Mouse (Mus musculus) kidney, embryonic 14.5 days (tissue): ENCODE results near the gene Cacnb2. TPM values are rescaled to one million over a fixed set of nuclear protein-coding genes. Genes with fewer than 3 reads are reported as not detected.

ENCODE experiments used
- ATAC-seq: fragments of 200-750 bp; cut with Nextera tagmentation; 2 replicates; pipeline ENCODE4 v1.8.0; 2017; ENCODE audit warnings: moderate number of reproducible peaks, mild to moderate bottlenecking, moderate TSS enrichment, moderate library complexity; ENCODE audit not compliant: low FRiP score, low TSS enrichment
- H3K27ac ChIP-seq: fragments of 300-500 bp; sonication (generic); 2 replicates; pipeline ENCODE4 v1.5.1; 2014; ENCODE audit warnings: low read depth, mild to moderate bottlenecking, low read length, moderate library complexity, mixed read lengths
- H3K27me3 ChIP-seq: fragments of 300-500 bp; sonication (generic); 2 replicates; pipeline ENCODE4 v1.6.1; 2014; ENCODE audit warnings: mild to moderate bottlenecking, low read length; ENCODE audit not compliant: control insufficient read depth, insufficient read depth
- H3K36me3 ChIP-seq: fragments of 300-500 bp; sonication (generic); 2 replicates; pipeline ENCODE4 v1.6.1; 2014; ENCODE audit warnings: low read length, mixed read lengths; ENCODE audit not compliant: control insufficient read depth, insufficient read depth
- H3K4me1 ChIP-seq: fragments of 300-500 bp; sonication (generic); 2 replicates; pipeline ENCODE4 v1.6.1; 2014; ENCODE audit warnings: low read length, mixed read lengths; ENCODE audit not compliant: control insufficient read depth, insufficient read depth
- H3K4me2 ChIP-seq: fragments of 300-500 bp; sonication (generic); replicated peaks from 2 replicates; pipeline ENCODE4 v1.6.1; 2014; ENCODE audit warnings: low read depth, mild to moderate bottlenecking, low read length
- H3K4me3 ChIP-seq: fragments of 300-500 bp; sonication (generic); 2 replicates; pipeline ENCODE4 v1.5.1; 2014; ENCODE audit warnings: mild to moderate bottlenecking, low read length
- H3K9ac ChIP-seq: fragments of 300-500 bp; sonication (generic); 2 replicates; pipeline ENCODE4 v1.6.1; 2014; ENCODE audit warnings: low read depth, mild to moderate bottlenecking, low read length, moderate library complexity
- H3K9me3 ChIP-seq: fragments of 300-500 bp; sonication (generic); 2 replicates; pipeline ENCODE4 v1.6.1; 2016; ENCODE audit warnings: low read length; ENCODE audit not compliant: control insufficient read depth
- WGBS: fragments of 180-500 bp; shearing (Covaris S2); extraction: QIAGEN DNeasy Blood & Tissue Kit; methylation state at CpG from one replicate; pipeline ENCODE4 v1.1.7; 2014; 5-methylcytosine and 5-hydroxymethylcytosine counted together
- polyA plus RNA-seq: library from polyadenylated mRNA; unstranded; fragments of >200 nt; fragmentation: Nextera tagmentation; extraction: Ambion mirVana; gene quantifications from 2 replicates; pipeline ENCODE4 v1.2.1, GENCODE M21; 2014

Cacnb2 gene
- polyA plus RNA-seq, 1 experiment from 2014 or later = 1.7 TPM

DNA sequence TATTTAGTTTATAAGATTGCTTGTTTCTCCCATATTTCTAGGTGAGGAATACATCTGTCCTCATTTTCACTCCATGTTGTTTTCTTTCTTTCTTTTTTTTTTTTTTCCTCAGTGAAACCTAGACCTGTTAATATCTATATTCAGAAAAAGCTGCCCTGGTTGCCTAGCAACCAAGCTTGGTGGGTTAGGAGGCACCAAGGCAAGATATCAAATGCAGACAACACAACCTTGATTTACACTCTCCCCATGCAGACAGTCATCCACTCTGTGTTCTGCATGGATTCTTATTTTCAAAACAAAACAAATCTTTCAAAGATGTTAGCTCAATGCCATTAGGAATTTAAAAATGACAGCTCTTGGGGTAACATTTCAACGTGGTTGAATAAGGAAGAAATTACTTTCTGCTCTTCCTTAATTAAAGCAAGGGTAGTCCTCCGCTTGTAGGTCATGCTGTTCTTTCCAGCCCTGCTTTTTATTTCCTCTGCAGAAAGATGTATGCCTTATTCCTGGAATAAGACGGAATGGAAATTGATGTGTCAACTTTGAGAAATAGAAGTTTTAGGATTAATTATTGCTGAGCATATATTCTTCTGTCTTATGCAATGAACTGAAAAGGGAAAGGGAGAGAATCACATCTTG lies 172.1 kb downstream of the Cacnb2 start:
- Histone ChIP-seq H3K9ac (no peak overlapping the region), H3K4me2 (no peak overlapping the region), H3K9me3 (no peaks in the 10 kb centered on the region), H3K36me3 (no peaks in the 10 kb centered on the region), H3K27me3 (no peaks in the 10 kb centered on the region), H3K4me3 (no peak overlapping the region), H3K4me1 (no peaks in the 10 kb centered on the region), H3K27ac (no peak overlapping the region)
- 69% methylated on average over 3 of the region's 3 CpGs for WGBS
- no peak for ATAC-seq

DNA sequence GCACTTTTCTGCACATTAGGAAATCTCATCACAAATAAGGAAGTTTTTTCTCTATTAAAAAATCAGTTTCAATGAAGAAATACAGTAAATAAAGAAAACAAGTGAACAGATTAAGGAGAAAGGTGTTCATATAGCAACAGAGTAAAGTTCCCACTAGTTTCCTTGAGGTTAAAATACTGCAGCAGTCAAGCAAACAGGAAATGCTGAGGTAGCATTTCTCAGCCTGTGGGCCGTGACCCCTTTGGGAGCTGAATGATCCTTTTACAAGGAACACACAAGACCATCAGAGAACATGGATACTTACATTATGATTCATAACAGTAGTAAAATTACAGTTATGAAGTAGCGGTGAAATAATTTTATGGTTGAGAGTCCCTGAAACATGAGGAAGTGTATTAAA lies 185.1 kb downstream of the Cacnb2 start:
- Histone ChIP-seq H3K4me2 (no peak overlapping the region), H3K4me3 (no peak overlapping the region), H3K9me3 (no peaks in the 10 kb centered on the region), H3K9ac (no peak overlapping the region), H3K27ac (no peak overlapping the region), H3K27me3 (no peaks in the 10 kb centered on the region), H3K4me1 (no peaks in the 10 kb centered on the region), H3K36me3 (no peaks in the 10 kb centered on the region)
- ATAC-seq = no peak
- 65% methylated on average over 2 of the region's 2 CpGs for WGBS

DNA sequence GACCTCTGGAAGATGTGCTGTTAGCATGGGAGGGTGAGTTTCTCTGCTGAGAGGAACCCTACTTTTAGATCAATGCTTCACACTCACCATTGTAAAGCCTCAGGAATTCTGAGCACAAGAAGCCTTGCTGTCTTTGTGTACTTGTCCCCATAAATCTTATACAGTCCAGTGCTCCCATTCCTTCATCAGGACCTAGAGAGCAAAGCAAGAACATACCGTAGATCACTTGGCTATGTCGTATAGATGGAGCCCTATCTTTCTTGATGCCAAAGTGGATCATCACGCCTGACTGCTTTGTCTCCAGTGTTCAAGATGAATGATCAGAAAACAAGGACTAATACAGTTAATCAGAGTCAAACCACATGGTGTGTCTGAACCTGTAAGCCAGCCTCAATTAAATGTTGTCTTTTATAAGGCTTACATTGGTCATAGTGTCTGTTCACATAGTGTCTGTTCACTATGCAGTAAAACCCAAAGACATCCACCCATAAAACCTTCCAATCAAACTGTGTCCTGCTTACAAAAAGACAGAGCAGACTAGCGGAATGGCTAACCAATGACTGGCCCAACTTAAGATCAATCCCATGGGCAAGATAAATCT lies 198.7 kb downstream of the Cacnb2 start:
- Histone ChIP-seq H3K4me2 (no peak overlapping the region), H3K27me3 (no peaks in the 10 kb centered on the region), H3K27ac (no peak overlapping the region), H3K36me3 (no peaks in the 10 kb centered on the region), H3K9me3 (no peaks in the 10 kb centered on the region), H3K4me1 (no peaks in the 10 kb centered on the region), H3K4me3 (no peak overlapping the region), H3K9ac (no peak overlapping the region)
- WGBS = 58% methylated on average over 4 of the region's 4 CpGs
- ATAC-seq = peak; percentile 83; the same call in 1 of the 2 replicates

DNA sequence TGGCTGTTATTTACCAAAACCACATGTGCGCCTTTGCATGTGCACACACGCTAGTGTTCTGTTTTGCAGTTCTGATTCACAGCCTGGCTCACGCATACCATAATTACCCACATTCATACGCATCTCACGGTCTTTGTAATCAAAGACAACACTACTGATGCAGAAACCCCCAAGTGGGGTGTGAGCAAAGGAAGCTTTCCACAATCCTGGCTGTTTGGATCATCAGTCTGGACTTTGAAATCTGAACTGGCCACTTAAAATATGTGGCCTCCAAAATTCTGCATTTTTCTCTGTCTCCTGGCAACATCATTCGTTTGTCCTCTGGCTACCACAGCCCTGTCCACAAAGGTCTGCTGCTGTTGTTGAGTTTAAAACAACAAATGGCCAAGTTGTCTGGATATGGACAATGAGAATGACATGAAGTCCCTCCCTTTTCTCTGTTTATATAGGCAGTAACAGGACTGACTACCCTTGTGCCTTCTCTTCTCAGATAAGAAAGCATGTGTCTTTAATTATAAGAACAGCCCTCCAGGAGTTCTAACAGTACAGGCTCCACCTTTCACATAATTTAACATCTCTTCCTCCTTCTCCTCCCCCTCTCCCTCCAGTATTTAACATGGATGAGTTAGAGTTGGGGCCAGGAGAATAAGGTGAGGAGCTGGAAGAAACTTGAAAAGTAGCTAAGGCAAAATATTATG lies 204.9 kb downstream of the Cacnb2 start:
- Histone ChIP-seq H3K27me3 (no peaks in the 10 kb centered on the region), H3K27ac (no peak overlapping the region), H3K9ac (no peak overlapping the region), H3K9me3 (no peaks in the 10 kb centered on the region), H3K4me3 (no peak overlapping the region), H3K4me2 (no peak overlapping the region), H3K4me1 (no peaks in the 10 kb centered on the region), H3K36me3 (no peaks in the 10 kb centered on the region)
- ATAC-seq = peak; percentile 39; the same call in 1 of the 2 replicates
- WGBS = 66% methylated on average over 6 of the region's 6 CpGs

DNA sequence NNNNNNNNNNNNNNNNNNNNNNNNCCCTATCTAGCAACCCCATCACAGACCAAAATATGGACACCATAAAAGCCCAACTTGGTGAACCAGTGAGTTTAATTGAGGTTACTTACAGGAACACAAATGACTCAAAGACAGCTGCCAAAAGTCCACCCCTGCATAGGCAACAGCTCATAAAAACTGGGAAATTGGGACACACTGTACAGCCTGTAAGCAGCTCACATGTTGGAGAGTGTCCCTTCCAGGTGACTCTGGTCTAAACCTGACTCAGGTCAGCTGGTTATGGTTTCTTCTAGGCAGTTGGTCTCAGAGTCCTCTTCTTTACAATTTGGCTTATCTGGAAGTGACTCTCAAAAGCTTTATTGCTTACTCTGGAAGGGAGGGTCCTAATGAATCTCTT lies 212.1 kb downstream of the Cacnb2 start:
- Histone ChIP-seq H3K4me2 (no peak overlapping the region), H3K27ac (no peak overlapping the region), H3K4me3 (no peak overlapping the region), H3K9ac (no peak overlapping the region), H3K36me3 (no peaks in the 10 kb centered on the region), H3K27me3 (no peaks in the 10 kb centered on the region), H3K9me3 (no peaks in the 10 kb centered on the region), H3K4me1 (no peaks in the 10 kb centered on the region)
- no peak for ATAC-seq

DNA sequence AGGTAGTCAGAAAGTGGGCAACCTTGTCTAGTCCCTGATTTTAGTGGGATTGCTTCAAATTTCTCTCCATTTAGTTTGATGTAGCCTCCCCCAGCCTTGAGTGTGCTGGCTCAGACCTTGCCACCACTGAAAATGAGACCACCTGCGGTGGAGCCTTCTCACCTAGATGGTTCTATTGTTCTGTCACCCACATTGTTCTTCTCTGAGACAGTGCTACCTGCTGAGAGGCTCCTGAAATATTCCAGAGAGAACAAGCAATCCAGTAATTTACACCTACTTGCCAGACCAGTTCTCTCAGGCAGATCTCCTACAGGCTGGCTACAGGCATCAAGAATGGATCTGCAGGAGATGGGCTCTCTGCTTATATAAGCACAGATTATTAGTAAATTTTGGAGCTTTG lies 215.8 kb downstream of the Cacnb2 start:
- ATAC-seq = no peak
- WGBS = 60% methylated on average over 1 of the region's 1 CpGs

DNA sequence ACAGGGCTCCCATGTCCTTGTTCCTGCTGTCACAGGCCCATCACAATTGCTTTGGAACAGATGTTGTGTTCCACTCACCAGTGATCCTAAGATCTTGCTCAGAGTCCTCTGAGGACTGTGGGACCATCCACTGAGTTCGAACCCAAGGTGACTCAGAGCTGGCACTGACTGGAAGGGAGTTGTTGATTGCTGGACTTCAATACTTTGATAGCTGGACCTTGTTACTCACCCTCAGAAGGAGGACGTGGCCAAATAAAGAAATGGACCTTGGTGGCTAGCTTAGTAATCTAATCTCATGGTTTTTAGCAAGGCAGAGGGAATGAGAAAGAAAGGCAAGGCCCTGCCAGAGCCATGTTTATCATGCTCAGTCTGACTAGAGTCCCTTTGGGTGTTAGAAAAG lies 218.1 kb downstream of the Cacnb2 start:
- Histone ChIP-seq H3K27ac (no peak overlapping the region), H3K27me3 (no peaks in the 10 kb centered on the region), H3K36me3 (no peaks in the 10 kb centered on the region), H3K9ac (no peak overlapping the region), H3K9me3 (no peaks in the 10 kb centered on the region), H3K4me1 (0 out of 2 replicates have a peak, but pooled peaks cover 6% of the 10 kb centered on the region), H3K4me3 (no peak overlapping the region), H3K4me2 (no peak overlapping the region)
- no peak for ATAC-seq
- 82% methylated on average over 2 of the region's 2 CpGs for WGBS

More for the DNA sequence above, 215.8 kb downstream of the Cacnb2 start:
- no peaks in the 10 kb centered on the region for H3K27me3 ChIP-seq
- no peak overlapping the region for H3K4me3 ChIP-seq
- H3K4me2 ChIP-seq = no peak overlapping the region
- no peaks in the 10 kb centered on the region for H3K36me3 ChIP-seq
- no peaks in the 10 kb centered on the region for H3K9me3 ChIP-seq
- H3K4me1 ChIP-seq = 0 out of 2 replicates have a peak, but pooled peaks cover under 1% of the 10 kb centered on the region
- no peak overlapping the region for H3K9ac ChIP-seq
- H3K27ac ChIP-seq = no peak overlapping the region

DNA sequence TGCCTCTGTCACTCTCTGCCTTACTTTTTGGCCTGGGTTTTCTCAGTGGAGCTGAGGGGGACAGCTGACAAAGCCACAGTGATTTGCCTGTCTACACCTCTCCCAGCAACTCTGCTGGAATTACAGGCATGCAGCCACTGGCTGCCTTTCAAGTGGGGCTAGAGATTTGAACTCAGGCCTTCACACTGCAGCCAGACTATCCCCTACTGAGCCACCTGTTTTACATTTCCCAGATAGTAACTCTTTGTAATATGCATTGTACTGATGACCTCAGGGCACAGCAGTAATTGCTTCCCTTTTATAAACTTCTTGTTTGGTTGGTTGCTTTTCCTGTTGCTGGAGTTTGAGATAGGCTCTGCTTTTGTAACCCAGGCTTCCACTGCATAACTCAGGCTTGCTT lies 220.2 kb downstream of the Cacnb2 start:
- no peak overlapping the region for H3K27ac ChIP-seq

DNA sequence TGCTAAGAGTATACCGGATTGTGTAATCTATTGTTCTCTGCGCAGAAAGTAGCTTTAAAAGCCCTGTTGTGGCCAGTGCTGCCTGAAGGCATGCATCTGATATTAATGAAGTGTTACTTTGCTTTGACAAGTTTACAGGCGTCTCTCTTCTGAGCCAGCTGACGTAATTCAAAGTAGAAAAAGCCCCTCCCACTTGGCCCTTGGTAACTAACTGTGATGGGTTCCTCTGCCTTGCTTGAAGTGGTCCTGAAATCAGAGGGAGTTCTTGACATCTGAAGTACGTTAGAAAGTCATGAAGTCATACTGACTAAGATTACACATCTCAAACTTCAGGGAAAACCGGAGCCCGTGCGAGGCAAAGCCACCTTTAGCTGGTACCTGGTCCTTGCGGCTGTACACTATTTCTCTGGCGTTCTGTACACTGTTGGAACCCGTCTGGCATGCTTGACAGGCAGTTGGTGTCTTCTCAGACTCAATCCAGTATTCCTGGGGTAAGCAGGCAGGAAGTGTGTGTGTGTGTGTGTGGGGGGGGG lies 221.0 kb downstream of the Cacnb2 start:
- Histone ChIP-seq H3K4me3 (no peak overlapping the region), H3K27ac (no peak overlapping the region), H3K4me1 (0 out of 2 replicates have a peak, but pooled peaks cover 6% of the 10 kb centered on the region), H3K36me3 (no peaks in the 10 kb centered on the region), H3K9ac (no peak overlapping the region), H3K27me3 (no peaks in the 10 kb centered on the region), H3K4me2 (no peak overlapping the region), H3K9me3 (no peaks in the 10 kb centered on the region)
- ATAC-seq = peak; percentile 20
- 51% methylated on average over 11 of the region's 11 CpGs for WGBS

More for the DNA sequence above, 220.2 kb downstream of the Cacnb2 start:
- H3K4me2 ChIP-seq = no peak overlapping the region
- H3K4me3 ChIP-seq = no peak overlapping the region
- 0 out of 2 replicates have a peak, but pooled peaks have one; percentile 39 for ATAC-seq
- H3K27me3 ChIP-seq = no peaks in the 10 kb centered on the region
- H3K9me3 ChIP-seq = no peaks in the 10 kb centered on the region
- 0 out of 2 replicates have a peak, but pooled peaks cover 6% of the 10 kb centered on the region for H3K4me1 ChIP-seq
- no peak overlapping the region for H3K9ac ChIP-seq
- H3K36me3 ChIP-seq = no peaks in the 10 kb centered on the region
